Mouse (Mus musculus): Measurements from ENCODE around the gene Sult5a1. TPM values are rescaled to one million over a fixed set of nuclear protein-coding genes. Genes with fewer than 3 reads are reported as not detected.
"Not testable (repeated sequence)": the region's sequence is repeated elsewhere in the genome, so short reads cannot be mapped to it uniquely, and the experiment has no call there.

The Sult5a1 gene
- total RNA-seq, 2 experiments from 2014 or later = 2.8 to 3.0 TPM

- intact Hi-C loops (cut with DNase I) = no loop called here
- no peak for DNase-seq
Measured at GRCm38 (mm10) chr8:123104046-123104767, 53.9 kb downstream of the Sult5a1 start.

- intact Hi-C loops (cut with DNase I) = no loop called here
- DNase-seq = no peak
Measured at GRCm38 (mm10) chr8:123103285-123103684, 54.8 kb downstream of the Sult5a1 start.

GRCm38 (mm10) chr8:123102855-123103254, 55.3 kb downstream of the Sult5a1 start:
- DNase-seq; intact Hi-C loops (cut with DNase I): not testable (repeated sequence)

GRCm38 (mm10) chr8:123101735-123102685, 56.1 kb downstream of the Sult5a1 start, which contains the start of gene Rpl13:
Rpl13 (plus strand) TSS chr8:123102350.
- intact Hi-C loops (cut with DNase I) = no loop called here
- DNase-seq = peak; percentile 96

- no peak for DNase-seq
- intact Hi-C loops (cut with DNase I) = no loop called here
Measured at GRCm38 (mm10) chr8:123101244-123101643, 56.9 kb downstream of the Sult5a1 start.

GRCm38 (mm10) chr8:123100288-123100687, 57.8 kb downstream of the Sult5a1 start:
- no peak for DNase-seq
- intact Hi-C loops (cut with DNase I) = no loop called here

- DNase-seq = no peak
- intact Hi-C loops (cut with DNase I) = no loop called here
Measured at GRCm38 (mm10) chr8:123097786-123098584, 60.1 kb downstream of the Sult5a1 start.

GRCm38 (mm10) chr8:123097216-123097615, 60.9 kb downstream of the Sult5a1 start:
- intact Hi-C loops (cut with DNase I) = no loop called here
- no peak for DNase-seq

Small RNA genes lying within 50 kb of the gene (microRNA-seq; reads per million reads assigned to microRNA genes)
- 0 reads per million in 2 experiments for gene Mir7079
- 0 to 0.72 reads per million in 2 experiments for gene Mir7080

Other genes starting within 250 kb of the Sult5a1 start
- 10 to 100 TPM; 47.4 to 55.4 TPM for gene Ankrd11, start 116.0 kb downstream of the Sult5a1 start, total RNA-seq (2021)
- 10 to 100 TPM; 60.6 to 71.8 TPM for gene Spg7, start 95.4 kb downstream of the Sult5a1 start, total RNA-seq (2021)
- 100 to 1,000 TPM; 328 to 417 TPM for gene Rpl13, start 56.0 kb downstream of the Sult5a1 start, total RNA-seq (2021)
- gene Cpne7, start 40.9 kb downstream of the Sult5a1 start, total RNA-seq (2021) = under 1 TPM in 1 of 2 experiments, not detected in 1; 0.23 TPM
- gene Dpep1, start 27.9 kb upstream of the Sult5a1 start, total RNA-seq (2021) = 10 to 100 TPM; 11.7 to 14.6 TPM
- 10 to 100 TPM; 47.8 to 49.7 TPM for gene Chmp1a, start 54.4 kb upstream of the Sult5a1 start, total RNA-seq (2021)
- gene Spata33, start 54.5 kb upstream of the Sult5a1 start, total RNA-seq (2021) = 1 to 10 TPM in 1 of 2 experiments, under 1 TPM in 1; 0.72 to 1.2 TPM
- gene Cdk10, start 66.5 kb upstream of the Sult5a1 start, total RNA-seq (2021) = 10 to 100 TPM; 10.6 to 12.7 TPM
- 1 to 10 TPM; 1.3 to 1.4 TPM for gene Spata2l, start 77.9 kb upstream of the Sult5a1 start, total RNA-seq (2021)
- 1 to 10 TPM; 5.0 to 5.1 TPM for gene Zfp276, start 95.9 kb upstream of the Sult5a1 start, total RNA-seq (2021)
- 10 to 100 TPM; 16.3 to 17.8 TPM for gene Vps9d1, start 96.0 kb upstream of the Sult5a1 start, total RNA-seq (2021)
- under 1 TPM; 0.28 to 0.42 TPM for gene Fanca, start 160.3 kb upstream of the Sult5a1 start, total RNA-seq (2021)
- under 1 TPM in 1 of 2 experiments, not detected in 1; 0.27 TPM for gene Spire2, start 174.4 kb upstream of the Sult5a1 start, total RNA-seq (2021)
- 100 to 1,000 TPM; 136 to 137 TPM for gene Tcf25, start 215.4 kb upstream of the Sult5a1 start, total RNA-seq (2021)
- not detected for gene Mc1r, start 248.8 kb upstream of the Sult5a1 start, total RNA-seq (2021)